Mouse (Mus musculus): Measurements from ENCODE around the gene Gipr.
A peak's percentile ranks its signal among the peaks of the same experiment; 100 is the strongest.
"Not testable (repeated sequence)": the region's sequence is repeated elsewhere in the genome, so short reads cannot be mapped to it uniquely, and the experiment has no call there.

Gipr gene

GRCm38 (mm10) chr7:19178035-19178434, 12.1 kb upstream of the Gipr start:
- DNase-seq: peak; percentile 13

GRCm38 (mm10) chr7:19177216-19177615, 11.3 kb upstream of the Gipr start:
- no peak for DNase-seq

GRCm38 (mm10) chr7:19176516-19176947, 10.6 kb upstream of the Gipr start:
- DNase-seq: peak; percentile 18

GRCm38 (mm10) chr7:19175708-19176515, 10.0 kb upstream of the Gipr start, which contains the start of gene Eml2:
Gene Eml2 (plus strand): TSS chr7:19176421.
- peak; percentile 16 for DNase-seq

- peak; percentile 97 for DNase-seq
Observed at GRCm38 (mm10) chr7:19172874-19173273, 6.9 kb upstream of the Gipr start.

GRCm38 (mm10) chr7:19171831-19172230, 5.9 kb upstream of the Gipr start:
- DNase-seq: no peak

GRCm38 (mm10) chr7:19170142-19170541, 4.2 kb upstream of the Gipr start:
- DNase-seq: no peak

- no peak for DNase-seq
Observed at GRCm38 (mm10) chr7:19169506-19169905, 3.6 kb upstream of the Gipr start.

- DNase-seq: no peak
Observed at GRCm38 (mm10) chr7:19166990-19167389, 1.1 kb upstream of the Gipr start.

GRCm38 (mm10) chr7:19164978-19165377, 949 bp downstream of the Gipr start:
- DNase-seq: peak; percentile 68

GRCm38 (mm10) chr7:19164189-19164588, 1.7 kb downstream of the Gipr start:
- no peak for DNase-seq

GRCm38 (mm10) chr7:19163752-19164151, 2.2 kb downstream of the Gipr start:
- DNase-seq: no peak

GRCm38 (mm10) chr7:19162928-19163327, 3.0 kb downstream of the Gipr start:
- DNase-seq: no peak

GRCm38 (mm10) chr7:19160115-19160514, 5.8 kb downstream of the Gipr start:
- DNase-seq: peak; percentile 53

GRCm38 (mm10) chr7:19159411-19159810, 6.5 kb downstream of the Gipr start:
- no peak for DNase-seq

GRCm38 (mm10) chr7:19158601-19159000, 7.3 kb downstream of the Gipr start:
- no peak for DNase-seq

GRCm38 (mm10) chr7:19157160-19157800, 8.6 kb downstream of the Gipr start:
- DNase-seq: peak; percentile 99

- peak; percentile 61 for DNase-seq
Observed at GRCm38 (mm10) chr7:19155825-19156475, 10.0 kb downstream of the Gipr start.

- DNase-seq: no peak
Observed at GRCm38 (mm10) chr7:19154796-19155195, 11.1 kb downstream of the Gipr start.

- DNase-seq: not testable (repeated sequence)
Observed at GRCm38 (mm10) chr7:19151121-19151520, 14.8 kb downstream of the Gipr start.

GRCm38 (mm10) chr7:19149626-19150025, 16.3 kb downstream of the Gipr start, which contains the start of gene Snrpd2:
Gene Snrpd2 (plus strand): TSS chr7:19149722.
- peak; percentile 99 for DNase-seq

GRCm38 (mm10) chr7:19148875-19149541, 16.9 kb downstream of the Gipr start, which contains the start of gene Qpctl:
Gene Qpctl (minus strand): TSS chr7:19149291.
- peak; percentile 97 for DNase-seq

All from thymus, postnatal 4 days (tissue).